Mouse (Mus musculus) left cerebral cortex, postnatal 25 days (tissue): ENCODE measurements around the gene 4932411N23Rik. TPM values are rescaled to one million over a fixed set of nuclear protein-coding genes. Genes with fewer than 3 reads are reported as not detected.
"Not testable (repeated sequence)": the region's sequence is repeated elsewhere in the genome, so short reads cannot be mapped to it uniquely, and the experiment has no call there.

ENCODE experiments used
- DNase-seq, 2 experiments: peaks; one replicate each; pipeline ENCODE4 v3.0.0; 2022; ENCODE audit warnings: low spot score in 2 of 2, mixed read lengths in 1 of 2
- intact Hi-C: fragments of 180-260 bp; cut with DNase I; formaldehyde crosslinking; loops from one replicate; pipeline ENCODE4 v1.15.1; 2025
- total RNA-seq, 2 experiments: library from RNA; stranded (reverse); gene quantifications; 2 replicates each; pipeline ENCODE4 v1.2.3; 2021

4932411N23Rik gene
- total RNA-seq: not detected

- DNase-seq: no peak
- intact Hi-C loops: no loop called here
Measured at GRCm38 (mm10) chrX:126815768-126816167, at the start of gene 4932411N23Rik. 4932411N23Rik (minus strand) TSS chrX:126815868.

DNA sequence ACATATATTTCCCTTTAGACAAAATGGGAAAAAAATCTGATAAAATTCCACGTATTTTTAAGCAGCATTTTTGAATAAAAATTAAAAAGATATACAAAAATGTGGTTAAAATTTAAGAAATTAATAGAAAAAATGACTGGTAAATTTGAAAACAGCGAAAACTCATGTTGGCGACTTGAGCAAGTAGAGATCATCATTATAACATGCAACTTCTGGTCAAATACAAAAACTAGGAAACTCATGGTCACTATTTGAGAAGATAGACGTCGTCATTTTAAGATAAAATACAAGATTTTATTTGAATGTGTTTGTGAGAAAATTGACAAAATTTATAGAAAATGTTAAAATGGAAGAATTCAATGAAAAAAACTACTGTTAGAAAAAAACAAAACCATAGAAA is 35.8 kb downstream of the 4932411N23Rik start:
- DNase-seq: no peak
- intact Hi-C loops: no loop called here

GRCm38 (mm10) chrX:126777643-126778042 is 38.0 kb downstream of the 4932411N23Rik start:
- DNase-seq, intact Hi-C loops: not testable (repeated sequence)

DNA sequence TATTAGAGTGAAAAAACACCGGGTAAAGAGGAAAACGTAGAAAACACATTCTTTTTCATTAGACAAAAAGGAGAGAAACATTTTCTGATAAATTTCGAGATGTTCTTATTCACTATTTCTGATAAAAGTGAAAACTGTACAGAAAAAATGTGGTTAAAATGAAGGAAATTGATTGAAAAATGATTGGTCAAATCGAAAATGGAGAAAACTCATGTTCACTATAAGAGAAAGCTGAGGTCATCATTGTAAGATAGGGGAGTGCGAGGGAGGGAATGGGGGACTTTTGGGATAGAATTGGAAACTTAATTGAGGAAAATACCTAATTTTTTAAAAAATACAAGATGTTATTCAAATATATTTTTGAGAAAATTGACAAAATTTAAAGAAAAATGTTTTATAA is 40.8 kb downstream of the 4932411N23Rik start:
- intact Hi-C loops: not testable (repeated sequence)

DNA sequence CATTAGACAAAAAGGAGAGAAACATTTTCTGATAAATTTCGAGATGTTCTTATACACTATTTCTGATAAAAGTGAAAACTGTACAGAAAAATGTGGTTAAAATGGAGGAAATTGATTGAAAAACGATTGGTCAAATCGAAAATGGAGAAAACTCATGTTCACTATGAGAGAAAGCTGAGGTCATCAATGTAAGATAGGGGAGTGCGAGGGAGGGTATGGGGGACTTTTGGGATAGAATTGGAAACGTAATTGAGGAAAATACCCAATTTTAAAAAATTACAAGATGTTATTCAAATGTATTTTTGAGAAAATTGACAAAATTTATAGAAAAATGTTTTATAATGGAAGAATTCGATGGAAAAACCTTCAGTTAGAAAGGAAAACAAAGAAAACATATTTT is 42.2 kb downstream of the 4932411N23Rik start:
- intact Hi-C loops, DNase-seq: not testable (repeated sequence)

More for the DNA sequence above, 40.8 kb downstream of the 4932411N23Rik start:
- not testable (repeated sequence) for DNase-seq

Other genes starting within 250 kb of the 4932411N23Rik start
- not detected for gene Gm382, start 224.1 kb upstream of the 4932411N23Rik start, total RNA-seq